Mouse (Mus musculus): ENCODE results near the gene Stab2.

The Stab2 gene

DNA sequence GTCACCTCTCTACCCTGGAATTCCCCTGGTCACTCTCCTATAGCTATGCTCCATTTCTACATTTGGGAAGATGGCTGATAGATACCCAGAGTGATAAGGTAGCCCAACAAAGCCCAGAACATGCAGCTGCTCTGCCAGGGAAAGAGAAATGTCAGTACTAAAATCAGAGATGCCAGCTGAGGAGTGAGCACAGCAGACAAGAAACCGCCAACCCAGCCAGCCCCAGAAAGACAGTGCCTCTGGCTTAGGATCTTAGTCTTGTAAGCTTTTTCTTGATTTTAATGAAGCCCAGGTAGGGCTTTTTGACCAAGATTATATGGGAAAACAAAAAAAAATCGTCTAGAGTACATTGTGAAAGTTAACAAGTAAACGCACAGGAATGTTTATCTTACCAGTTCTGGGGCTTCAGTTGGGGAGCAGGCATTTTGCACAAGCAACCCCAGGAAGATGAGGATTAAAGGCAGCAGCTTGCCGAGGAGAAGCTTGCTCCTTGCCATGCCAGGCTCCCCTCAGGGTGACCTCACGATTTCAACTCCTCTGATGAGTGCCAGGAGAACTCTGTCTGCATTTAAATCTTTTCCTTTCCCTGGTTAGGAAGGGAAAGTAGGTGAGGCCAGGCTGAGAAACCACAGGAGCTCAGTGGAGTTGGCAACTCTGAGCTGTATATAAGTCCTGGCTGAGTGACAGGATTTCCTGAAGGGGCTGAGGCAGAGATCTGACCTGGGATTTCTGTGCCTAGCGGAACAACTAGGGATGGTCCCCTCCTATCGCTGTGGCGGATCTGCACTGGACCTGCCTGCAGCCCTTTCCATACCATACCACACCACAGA, at the start of gene Stab2:
Gene Stab2 (minus strand): TSS at position 641 of the 830 bp plus-strand sequence.
- no peak for DNase-seq (ENCODE audit: low spot score)

GRCm38 (mm10) chr10:87051714-87052113, 43.9 kb upstream of the Stab2 start:
- DNase-seq (ENCODE audit: low spot score): no peak

GRCm38 (mm10) chr10:87049179-87049578, 41.4 kb upstream of the Stab2 start:
- no peak for DNase-seq (ENCODE audit: low spot score)

GRCm38 (mm10) chr10:87046931-87047468, 39.2 kb upstream of the Stab2 start:
- DNase-seq (ENCODE audit: low spot score): peak; percentile 34

- peak; percentile 21 for DNase-seq (ENCODE audit: low spot score)
Observed at GRCm38 (mm10) chr10:87046469-87046868, 38.6 kb upstream of the Stab2 start.

GRCm38 (mm10) chr10:87045273-87045672, 37.4 kb upstream of the Stab2 start:
- no peak for DNase-seq (ENCODE audit: low spot score)

- DNase-seq (ENCODE audit: low spot score): no peak
Observed at GRCm38 (mm10) chr10:87041265-87041664, 33.4 kb upstream of the Stab2 start.

- no peak for DNase-seq (ENCODE audit: low spot score)
Observed at GRCm38 (mm10) chr10:87039800-87040199, 32.0 kb upstream of the Stab2 start.

- DNase-seq (ENCODE audit: low spot score): no peak
Observed at GRCm38 (mm10) chr10:87039340-87039739, 31.5 kb upstream of the Stab2 start.

DNA sequence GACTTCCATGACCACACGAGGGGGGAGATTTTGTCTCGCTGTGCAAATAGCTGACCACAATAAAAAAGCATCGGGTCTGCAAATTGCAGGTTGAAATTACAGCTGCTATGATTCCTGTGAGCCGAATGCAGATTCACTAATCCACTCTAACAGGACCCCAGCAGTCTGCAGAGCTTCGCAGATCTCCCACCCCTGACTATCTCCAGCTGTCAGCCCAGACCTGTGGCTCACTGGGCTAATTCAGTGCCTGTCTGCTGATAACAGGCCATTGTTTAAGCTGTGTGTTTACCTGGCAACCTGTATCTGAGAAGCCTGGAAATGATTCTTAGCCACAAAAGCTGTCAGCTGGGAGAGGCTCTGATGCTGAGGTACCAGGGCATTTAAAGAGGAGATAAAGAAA, 29.2 kb upstream of the Stab2 start:
- DNase-seq (ENCODE audit: low spot score): no peak

- peak; percentile 56 for DNase-seq (ENCODE audit: low spot score)
Observed at GRCm38 (mm10) chr10:87036271-87036703, 28.5 kb upstream of the Stab2 start.

DNA sequence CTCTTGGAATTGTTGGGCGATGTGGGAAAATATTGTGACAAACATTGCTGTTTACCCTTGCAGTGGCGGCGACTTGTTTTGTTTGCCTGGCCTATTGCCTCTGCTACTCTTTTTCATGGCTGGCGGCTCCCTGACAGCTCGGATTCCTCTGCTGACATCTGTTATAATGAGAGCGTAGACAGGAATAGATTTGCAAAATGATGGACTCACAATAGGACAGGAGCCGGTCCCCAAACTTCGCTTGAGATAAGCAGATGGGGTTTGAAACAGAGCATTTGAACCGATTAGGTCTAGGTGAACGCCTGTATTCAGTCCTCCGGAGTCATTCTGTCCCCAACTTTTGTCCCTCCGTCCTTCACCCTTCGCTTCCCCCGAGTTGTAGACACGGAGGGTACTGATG, 28.0 kb upstream of the Stab2 start:
- DNase-seq (ENCODE audit: low spot score): no peak

GRCm38 (mm10) chr10:87032768-87033167, 24.9 kb upstream of the Stab2 start:
- DNase-seq (ENCODE audit: low spot score): no peak

DNA sequence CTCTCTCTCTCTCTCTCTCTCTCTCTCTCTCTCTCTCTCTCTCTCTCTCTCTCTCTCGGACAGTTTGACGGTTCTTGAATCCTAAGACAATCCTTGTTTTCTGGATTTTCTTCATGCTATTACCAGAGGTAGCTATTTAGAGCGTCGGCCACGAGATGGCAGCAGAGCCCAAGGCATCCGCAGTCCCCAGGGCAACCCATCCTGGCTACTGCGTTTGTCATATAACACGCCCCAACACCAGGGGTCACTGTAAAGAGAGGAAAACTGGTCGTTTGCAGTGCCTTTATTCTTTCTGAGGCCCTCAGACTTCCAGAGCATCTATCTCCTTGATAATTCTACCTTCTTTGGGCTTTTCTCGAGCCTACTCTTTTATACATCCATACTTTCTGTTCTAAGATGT, 17.1 kb upstream of the Stab2 start:
- DNase-seq (ENCODE audit: low spot score): peak; percentile 96

DNA sequence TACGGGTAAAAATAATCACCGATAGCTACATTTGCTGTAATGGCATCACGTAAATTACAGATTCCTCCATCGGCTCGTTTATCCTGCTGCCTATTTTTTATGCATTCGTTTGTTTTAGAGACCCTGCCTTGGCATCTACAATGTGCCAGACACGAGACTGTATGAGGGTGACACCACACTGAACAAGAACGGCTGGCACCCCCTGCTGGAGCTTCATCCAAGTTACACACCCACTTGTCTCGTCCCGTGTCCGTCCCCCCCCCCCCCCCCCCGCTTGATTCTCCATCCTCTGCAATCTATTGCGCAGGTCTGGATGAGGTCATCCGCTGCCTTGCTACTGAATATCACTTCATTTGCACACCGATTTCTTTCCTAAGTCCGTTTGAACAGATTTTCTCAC, 12.9 kb upstream of the Stab2 start:
- peak; percentile 51 for DNase-seq (ENCODE audit: low spot score)

- no peak for DNase-seq (ENCODE audit: low spot score)
Observed at GRCm38 (mm10) chr10:87018876-87019275, 11.1 kb upstream of the Stab2 start.

- DNase-seq (ENCODE audit: low spot score): peak; percentile 61
Observed at GRCm38 (mm10) chr10:87016151-87016692, 8.4 kb upstream of the Stab2 start.

- DNase-seq (ENCODE audit: low spot score): no peak
Observed at GRCm38 (mm10) chr10:87015403-87015802, 7.6 kb upstream of the Stab2 start.

DNA sequence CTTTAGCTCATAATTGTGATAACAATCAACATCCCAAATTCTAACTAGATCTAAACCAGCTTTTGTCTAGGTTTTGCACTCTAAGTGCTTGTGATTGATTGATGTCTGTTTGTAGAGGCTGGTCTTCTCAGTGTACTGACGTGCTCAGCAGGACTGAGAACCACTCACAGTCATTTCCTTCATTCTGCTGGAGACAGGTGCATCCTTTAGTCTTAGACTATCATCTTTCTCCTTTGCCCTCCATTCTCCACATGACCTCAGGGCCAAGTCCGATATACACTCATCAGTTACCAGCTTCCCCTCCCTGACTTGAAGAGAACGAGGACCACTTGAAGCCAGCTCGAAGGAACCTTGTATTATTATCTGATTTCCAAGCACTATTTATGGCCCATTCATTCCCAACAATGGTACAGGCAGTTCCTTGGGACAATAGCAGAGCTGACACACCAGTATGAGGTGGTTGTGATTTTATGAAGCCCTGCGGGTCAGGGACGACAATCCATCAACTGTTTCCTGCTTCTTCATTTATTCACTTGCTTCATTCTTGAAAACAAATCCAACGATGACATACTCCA, 6.7 kb upstream of the Stab2 start:
- DNase-seq (ENCODE audit: low spot score): no peak

DNA sequence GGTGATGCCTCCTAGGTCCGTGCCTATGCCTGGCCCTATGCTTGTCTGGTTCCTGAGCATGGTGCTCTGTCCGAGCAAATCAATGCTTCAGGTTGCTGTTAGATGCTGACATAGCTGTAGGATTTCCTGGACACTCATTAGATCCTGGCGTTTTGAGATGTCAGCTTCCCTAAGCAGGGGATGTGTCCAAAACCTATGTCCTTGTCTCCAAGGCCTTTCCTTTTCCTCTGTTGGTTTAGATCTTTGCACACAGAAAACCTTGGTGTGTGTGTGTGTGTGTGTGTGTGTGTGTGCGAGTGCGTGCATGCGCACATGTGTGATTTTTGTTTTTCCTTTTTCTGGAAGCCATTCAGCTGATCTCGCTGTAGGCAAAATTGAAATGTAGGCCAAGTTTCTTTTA, 4.3 kb upstream of the Stab2 start:
- DNase-seq (ENCODE audit: low spot score): no peak

GRCm38 (mm10) chr10:87008215-87008499, 332 bp upstream of the Stab2 start:
- DNase-seq (ENCODE audit: low spot score): no peak

- DNase-seq (ENCODE audit: low spot score): no peak
Observed at GRCm38 (mm10) chr10:86992238-86992976, 15.4 kb downstream of the Stab2 start.

- DNase-seq (ENCODE audit: low spot score): peak; percentile 25
Observed at GRCm38 (mm10) chr10:86990666-86991065, 17.2 kb downstream of the Stab2 start.

Data from embryo, embryonic 10 days (tissue).